Mouse (Mus musculus): ENCODE measurements around the gene Cyp2d26.

DNA sequence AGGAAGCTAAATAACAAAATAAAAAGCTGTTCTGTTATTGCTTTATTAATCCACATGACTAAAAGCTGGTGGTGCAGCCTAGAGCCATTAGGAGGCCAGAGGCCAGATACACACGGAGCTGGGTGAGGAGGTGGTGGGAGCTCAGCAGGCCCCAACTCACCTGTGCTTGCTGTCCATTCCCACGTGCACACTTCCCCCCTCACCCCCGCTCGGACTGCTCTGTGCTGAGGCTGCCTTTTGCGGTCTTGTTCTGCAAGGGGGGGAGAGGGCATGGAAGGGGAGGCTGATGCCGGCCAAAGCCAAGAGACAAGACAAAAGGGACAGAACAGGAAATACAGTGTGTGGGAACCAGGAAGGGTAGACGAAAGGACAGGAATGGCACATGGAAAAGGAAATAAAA, 20.2 kb upstream of the Cyp2d26 start:
- TF ChIP-seq POLR2A (IDR thresholded peaks at IDR 0.05; ENCODE audit: insufficient read depth, low read depth, low read length) (no peak), CTCF (IDR thresholded peaks at IDR 0.05; ENCODE audit: insufficient read depth, low read depth, low read length) (no peak)
